Mouse (Mus musculus) regulatory T cell (primary cell): Measurements from ENCODE around the gene Cuzd1.

ENCODE experiments used
- in situ Hi-C: fragments of 300-600 bp; cut with MboI, MseI; formaldehyde crosslinking; loops from one replicate; pipeline ENCODE4 v1.15.1; 2025; ENCODE audit warnings: high pct_unique_total_duplicates

The Cuzd1 gene

GRCm38 (mm10) chr7:131322192-131322591 is at the start of gene Cuzd1:
Cuzd1 (minus strand) TSS chr7:131322292.
- in situ Hi-C loops: loop anchor here (10.0 to 25.0 kb wide), 2 partner anchors 565 to 1563 kb away; no protein-coding TSS in a partner anchor

DNA sequence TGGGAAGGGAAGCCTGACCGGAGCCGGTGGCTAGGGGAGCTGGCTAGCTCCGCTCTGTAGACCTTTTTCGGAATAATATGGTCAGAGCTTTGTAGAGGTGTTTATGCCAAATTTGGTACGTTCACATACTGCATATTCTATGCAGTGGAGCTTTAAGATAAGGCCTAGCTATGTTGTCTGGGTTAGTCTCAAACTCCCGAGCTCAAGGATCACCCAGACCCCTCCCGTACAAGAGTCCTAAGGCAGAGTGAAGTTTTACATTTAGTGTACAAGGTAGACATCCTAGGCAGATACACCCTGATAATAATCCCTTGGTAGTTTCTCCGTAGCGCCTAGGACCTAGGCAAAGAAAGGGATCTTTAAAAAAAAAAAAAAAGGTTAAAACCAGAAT is 49.4 kb upstream of the Cuzd1 start:
- in situ Hi-C loops: loop anchor here (5.0 to 25.0 kb wide), 2 partner anchors 36 to 834 kb away; no protein-coding TSS in a partner anchor

- in situ Hi-C loops: loop anchor here (5.0 to 25.0 kb wide), 2 partner anchors 36 to 834 kb away; no protein-coding TSS in a partner anchor
These were observed 48.8 kb upstream of the Cuzd1 start, which contains the start of gene Pstk for GRCm38 (mm10) chr7:131370648-131371469. Pstk (plus strand) TSS chr7:131371141.

GRCm38 (mm10) chr7:131364131-131364530 is 42.0 kb upstream of the Cuzd1 start:
- in situ Hi-C loops: loop anchor here (25.0 kb wide), 1 partner anchor 827 kb away; no protein-coding TSS in a partner anchor

DNA sequence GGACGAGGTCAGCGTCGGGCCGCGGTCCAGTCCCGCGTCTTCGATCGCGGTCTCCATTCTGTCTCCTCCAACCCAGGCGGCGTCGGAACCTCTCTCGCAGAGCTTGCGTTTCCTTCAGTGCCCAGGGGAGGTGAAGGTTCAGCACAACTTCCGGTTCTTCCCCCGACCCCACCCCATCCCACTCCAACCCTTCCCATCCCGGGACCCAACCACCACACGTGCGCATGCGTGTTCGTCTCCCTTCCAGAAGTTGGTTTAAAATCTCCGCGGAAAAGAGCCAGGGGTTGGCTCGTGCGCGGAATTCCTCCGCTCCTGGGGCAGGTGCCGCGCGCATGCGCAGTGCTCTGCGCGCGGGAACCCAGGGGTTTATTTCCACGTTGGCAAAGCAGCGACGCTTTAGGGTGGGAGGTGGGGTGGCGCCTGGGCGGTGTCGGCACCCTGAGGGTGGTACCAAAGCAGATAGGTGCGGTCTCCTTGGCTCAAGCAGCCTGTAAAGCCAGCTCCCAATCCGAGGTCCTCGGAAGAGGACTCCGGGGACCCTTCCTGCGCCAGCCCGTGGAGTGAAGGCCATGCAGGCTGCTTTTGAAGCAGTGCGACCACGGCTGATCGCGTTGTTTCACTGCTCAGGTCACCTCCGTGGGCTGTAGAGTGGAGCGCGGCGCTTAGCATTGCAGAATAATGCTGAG is 40.7 kb upstream of the Cuzd1 start, which contains the start of gene 2310057M21Rik:
TSS of gene 2310057M21Rik (minus strand) at position 145 of the 686 bp plus-strand sequence.
- in situ Hi-C loops: loop anchor here (25.0 kb wide), 1 partner anchor 825 kb away; no protein-coding TSS in a partner anchor

DNA sequence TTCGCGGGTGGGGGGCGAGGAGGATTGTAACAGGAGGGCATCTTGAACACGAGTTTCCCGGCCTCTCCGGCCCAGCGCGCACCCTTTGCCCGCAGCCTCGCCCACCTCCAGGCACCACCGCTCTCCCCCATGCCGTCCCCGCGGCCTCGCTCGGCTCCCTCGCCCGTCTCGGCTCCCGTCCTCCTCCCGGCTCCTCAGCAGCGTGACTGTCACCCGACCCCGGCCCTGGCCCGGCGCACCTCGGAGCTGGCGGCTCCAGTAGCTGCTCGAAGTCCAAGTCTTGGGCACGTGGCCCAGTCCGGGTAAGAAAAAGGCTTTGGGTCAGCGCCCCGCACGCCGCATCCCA is 40.1 kb upstream of the Cuzd1 start:
- in situ Hi-C loops: loop anchor here (25.0 kb wide), 1 partner anchor 825 kb away; no protein-coding TSS in a partner anchor

GRCm38 (mm10) chr7:131356105-131356504 is 34.0 kb upstream of the Cuzd1 start:
- in situ Hi-C loops: loop anchor here (5.0 to 25.0 kb wide), 2 partner anchors 206 to 819 kb away; partner anchors contain the start of gene Bub3

DNA sequence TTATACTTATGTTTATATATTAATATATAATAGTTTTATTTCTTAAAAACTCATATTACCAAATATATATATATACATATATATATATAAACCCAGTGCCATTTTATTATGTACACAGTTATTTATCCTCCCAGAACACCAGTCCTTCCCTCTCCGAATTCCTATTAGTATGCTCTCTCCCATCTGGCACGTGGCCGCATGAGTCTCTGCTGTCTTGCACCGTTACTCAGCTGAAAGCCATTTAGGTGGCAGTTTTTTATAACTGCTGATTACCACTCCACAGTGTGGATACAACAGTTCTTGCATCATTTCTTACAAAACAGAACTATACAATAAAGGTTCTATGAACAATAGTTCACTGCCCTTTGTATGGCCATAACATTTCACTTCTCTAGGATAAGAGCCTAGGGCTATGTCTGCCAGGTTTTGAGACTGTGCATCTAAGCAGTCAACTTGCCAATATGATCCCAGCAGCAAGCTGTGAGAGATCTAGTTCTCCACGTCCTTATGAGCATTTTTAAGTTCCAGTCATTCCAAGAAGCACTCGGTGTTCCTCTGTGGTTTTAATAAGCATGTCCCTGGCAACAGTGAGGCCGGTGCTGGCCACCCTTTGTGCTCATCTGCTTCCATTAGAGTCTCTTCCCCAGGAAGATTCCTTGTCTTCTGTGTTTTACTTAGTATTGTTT is 23.9 kb upstream of the Cuzd1 start:
- in situ Hi-C loops: no loop called here

DNA sequence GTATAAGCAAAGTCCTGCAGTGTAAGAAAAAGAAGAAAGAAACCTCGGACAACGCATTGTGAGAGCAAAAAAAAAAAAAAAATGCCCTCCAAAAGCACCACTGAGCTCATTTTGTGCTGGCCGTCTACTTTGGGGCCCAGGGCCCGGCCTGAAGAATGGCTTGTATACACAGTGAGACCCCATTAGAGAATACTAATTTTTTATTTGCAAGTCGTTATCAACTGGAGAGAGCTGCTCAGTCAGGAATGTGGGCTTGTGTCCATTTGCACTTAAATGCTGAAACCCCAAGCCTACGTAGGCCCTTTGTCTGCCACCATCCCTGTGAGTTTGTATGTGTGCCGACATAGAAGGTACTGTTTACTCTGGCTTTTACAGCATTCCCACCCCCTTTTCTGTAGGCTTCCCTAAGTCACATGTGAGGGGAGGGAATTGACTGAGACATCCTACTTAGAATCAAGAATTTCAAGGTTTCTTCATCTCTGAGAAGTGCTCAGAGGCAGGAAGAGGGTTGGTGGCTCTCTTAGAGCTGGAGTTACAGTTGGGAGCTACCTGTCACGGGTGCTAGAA is 15.5 kb upstream of the Cuzd1 start:
- in situ Hi-C loops: no loop called here

DNA sequence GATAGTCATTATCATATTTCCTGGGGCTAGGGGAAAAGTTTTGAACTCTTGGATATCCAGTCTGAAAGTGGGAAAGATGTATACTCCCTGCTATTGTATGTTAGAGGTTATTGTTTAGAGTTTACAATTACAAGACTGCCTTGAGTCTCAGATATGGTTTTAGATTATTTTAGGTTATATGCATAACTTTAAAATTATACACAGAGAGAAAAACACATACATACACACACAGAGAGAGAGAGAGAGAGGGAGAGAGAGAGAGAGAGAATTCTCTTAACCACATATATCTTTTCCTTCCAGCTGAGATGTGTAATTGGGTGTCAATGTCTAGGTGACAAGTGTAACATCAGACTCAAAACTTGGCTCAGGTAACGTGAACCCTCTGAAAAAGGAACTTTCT is 11.5 kb upstream of the Cuzd1 start, which contains the start of gene Fam24a:
TSS of gene Fam24a (plus strand) at position 301 of the 400 bp plus-strand sequence.
- in situ Hi-C loops: no loop called here

DNA sequence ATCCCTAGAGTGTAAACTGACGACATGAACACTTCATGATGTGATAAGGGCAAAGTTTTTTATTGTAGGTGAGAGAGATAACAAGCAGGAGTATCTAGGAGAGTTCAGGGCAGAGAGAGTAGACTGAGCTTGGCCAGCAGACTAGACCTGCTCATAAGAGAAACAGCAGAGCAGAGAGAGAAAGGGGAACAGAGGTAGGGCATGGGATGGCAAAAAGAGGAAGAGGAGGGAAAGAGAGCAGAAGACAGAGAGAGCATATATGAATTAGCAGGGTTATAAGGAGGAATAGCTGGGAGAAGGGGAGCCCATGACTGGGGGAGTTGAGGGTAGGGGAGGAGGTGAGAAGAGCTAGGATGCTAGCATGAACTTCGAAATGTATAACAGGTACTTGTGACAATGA is 9.6 kb upstream of the Cuzd1 start:
- in situ Hi-C loops: no loop called here

DNA sequence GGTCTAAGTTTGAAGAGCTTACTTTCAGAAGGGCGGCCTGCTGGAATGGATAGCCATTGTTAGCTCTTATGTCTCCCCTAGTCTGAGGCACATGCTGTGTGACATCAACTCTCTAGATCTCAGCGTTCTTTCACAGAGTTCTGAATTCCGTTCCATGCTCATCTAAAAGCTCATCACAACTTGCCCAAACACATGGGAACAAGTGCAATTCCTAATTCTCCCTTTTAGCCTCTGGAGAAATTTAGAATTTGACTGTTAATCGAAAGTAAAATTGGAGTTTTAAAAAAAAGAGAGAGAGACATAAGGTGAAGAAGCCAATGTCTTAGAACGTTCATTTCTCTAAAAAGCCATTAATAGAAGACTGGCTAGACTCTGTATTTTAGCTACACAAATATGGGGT is 7.3 kb upstream of the Cuzd1 start, which contains the start of gene Fam24b:
TSS of gene Fam24b (minus strand) at position 101 of the 400 bp plus-strand sequence.
- in situ Hi-C loops: loop anchor here (10.0 kb wide), 1 partner anchor 1555 kb away; no protein-coding TSS in a partner anchor

GRCm38 (mm10) chr7:131327054-131327453 is 5.0 kb upstream of the Cuzd1 start:
- in situ Hi-C loops: loop anchor here (10.0 kb wide), 1 partner anchor 1558 kb away; no protein-coding TSS in a partner anchor

DNA sequence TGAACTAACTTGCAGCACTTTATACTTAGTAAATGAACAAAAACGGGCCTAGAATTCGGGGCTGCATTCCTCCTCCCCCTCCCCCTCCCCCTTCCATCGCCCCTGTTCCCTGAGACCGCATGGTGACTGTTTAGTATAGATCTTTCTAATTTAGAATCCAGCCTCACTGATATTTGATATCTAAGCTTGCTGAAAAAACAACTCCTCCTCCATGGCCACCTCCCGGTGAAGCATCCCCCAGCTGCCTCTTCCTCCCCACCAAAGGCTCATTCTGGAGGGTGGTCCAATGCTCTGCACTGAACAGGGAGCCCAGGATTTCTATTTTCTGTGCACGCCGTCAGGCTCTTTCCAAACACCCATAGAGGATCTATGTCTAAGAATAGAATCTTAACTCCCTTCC is 3.8 kb downstream of the Cuzd1 start:
- in situ Hi-C loops: loop anchor here (25.0 kb wide), 1 partner anchor 569 kb away; no protein-coding TSS in a partner anchor

GRCm38 (mm10) chr7:131317587-131317986 is 4.5 kb downstream of the Cuzd1 start:
- in situ Hi-C loops: loop anchor here (25.0 kb wide), 1 partner anchor 570 kb away; no protein-coding TSS in a partner anchor

DNA sequence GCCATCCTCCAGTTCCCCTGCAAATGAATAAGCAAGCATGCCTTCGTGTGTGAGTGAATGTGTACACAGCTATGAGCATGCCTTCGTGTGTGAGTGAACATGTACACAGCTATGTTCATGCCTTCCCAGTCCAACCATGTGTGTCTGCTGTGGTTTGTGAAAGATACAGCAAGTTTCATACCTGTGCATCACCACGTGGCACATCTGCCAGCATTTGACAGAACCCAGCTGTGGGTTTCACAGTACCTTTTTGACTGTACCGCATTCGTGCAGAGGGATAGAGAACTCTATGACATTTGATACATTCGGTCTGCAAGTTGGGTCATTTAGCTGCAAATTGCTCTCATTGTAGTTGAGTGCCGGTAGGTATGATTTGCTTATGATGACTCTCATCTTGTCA is 7.6 kb downstream of the Cuzd1 start:
- in situ Hi-C loops: loop anchor here (25.0 kb wide), 1 partner anchor 573 kb away; no protein-coding TSS in a partner anchor

DNA sequence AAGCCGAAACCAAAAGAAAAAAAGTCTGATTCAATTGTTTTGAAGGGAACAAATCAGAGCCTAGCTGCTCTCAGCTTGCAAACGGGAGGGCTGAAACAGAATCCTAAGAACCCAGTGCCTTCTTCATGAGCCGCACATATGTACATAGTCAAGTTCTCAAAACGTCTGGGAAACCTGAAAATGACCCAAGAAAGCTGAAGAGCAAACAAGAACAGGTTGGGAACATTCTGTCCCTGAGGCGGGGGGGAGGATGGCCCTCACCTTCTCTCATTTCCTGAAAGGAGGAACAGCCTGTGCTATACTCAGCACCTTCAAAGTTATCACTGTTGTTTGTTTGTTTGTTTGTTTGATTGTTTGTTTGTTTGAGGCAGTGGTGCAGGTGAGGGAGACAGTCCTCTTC is 15.4 kb downstream of the Cuzd1 start:
- in situ Hi-C loops: loop anchor here (25.0 kb wide), 1 partner anchor 581 kb away; no protein-coding TSS in a partner anchor

- in situ Hi-C loops: loop anchor here (25.0 kb wide), 1 partner anchor 584 kb away; no protein-coding TSS in a partner anchor
These were observed 18.8 kb downstream of the Cuzd1 start for GRCm38 (mm10) chr7:131303340-131303739.

DNA sequence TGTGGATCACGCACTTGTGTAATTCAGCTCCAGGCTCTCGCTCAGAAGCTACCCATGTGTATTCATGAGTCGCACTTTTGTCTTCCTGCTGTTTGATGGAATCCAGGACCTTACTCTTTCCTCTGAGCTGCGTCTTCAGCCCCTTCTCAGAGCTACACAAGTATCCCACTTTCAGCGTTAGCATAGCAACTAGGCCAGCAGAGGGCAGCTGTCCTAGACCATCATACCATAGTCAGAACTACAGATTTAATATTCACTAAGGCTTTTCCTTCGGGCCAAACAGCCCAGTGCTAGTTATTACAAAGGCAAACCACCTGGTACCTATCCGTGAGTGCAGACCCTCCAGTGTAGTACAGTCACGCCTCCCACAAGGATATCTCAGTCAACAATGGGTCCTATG is 24.9 kb downstream of the Cuzd1 start:
- in situ Hi-C loops: no loop called here

DNA sequence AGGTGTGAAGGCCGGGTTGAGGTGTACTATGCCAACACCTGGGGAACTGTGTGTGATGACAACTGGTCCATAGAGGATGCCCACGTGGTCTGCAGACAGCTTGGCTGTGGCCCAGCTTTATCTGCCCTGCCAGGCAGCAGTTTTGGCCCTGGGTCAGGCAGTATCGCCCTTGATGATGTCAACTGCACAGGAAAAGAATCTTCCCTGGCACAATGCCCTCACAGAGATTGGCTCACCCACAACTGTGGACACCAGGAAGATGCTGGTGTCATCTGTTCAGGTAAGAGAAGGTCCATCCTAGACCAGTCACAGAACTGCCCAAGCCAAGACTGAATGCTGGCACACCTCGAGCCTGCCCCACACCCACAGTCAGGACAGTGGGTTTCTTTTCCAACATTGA is 56.2 kb downstream of the Cuzd1 start:
- in situ Hi-C loops: no loop called here

GRCm38 (mm10) chr7:131264251-131264650 is 57.8 kb downstream of the Cuzd1 start:
- in situ Hi-C loops: no loop called here
